19 mouse cellular contexts compared by ENCODE assay signal in genomic region chr4:139064831-139065230, GRCm38 (mm10). TPM values are rescaled to one million over a fixed set of nuclear protein-coding genes. Genes with fewer than 3 reads are reported as not detected.
"Had no signal": no experiment of that assay in that cellular context is flagged by ENCODE, and none has a peak within 500 bp of the region (broad histone marks: within the 10 kb centered on the region; RNA-seq: fewer than 3 reads in every experiment).

No protein-coding gene starts in this region.

- H3K9me3 ChIP-seq: neural tube, embryonic 15.5 days; stomach, embryonic 15.5 days had no signal

- H3K4me3 ChIP-seq: neural tube, embryonic 15.5 days; stomach, embryonic 15.5 days had no signal

- H3K27me3 ChIP-seq: stomach, embryonic 15.5 days had no signal

- DNase-seq: retina, postnatal 1 day; right cerebral cortex, adult 18-20 months; right cerebral cortex, postnatal 14 days; right cerebral cortex, postnatal 25 days; right cerebral cortex, postnatal 4 days; spleen, adult 18-20 months; thymus, adult 18-20 months; thymus, adult 2 months; thymus, postnatal 14 days; thymus, postnatal 25 days; thymus, postnatal 36 days; thymus, postnatal 4 days had no signal

- H3K36me3 ChIP-seq: neural tube, embryonic 15.5 days; stomach, embryonic 15.5 days had no signal

- H3K9ac ChIP-seq: neural tube, embryonic 15.5 days; stomach, embryonic 15.5 days had no signal

- H3K4me1 ChIP-seq: stomach, embryonic 15.5 days had no signal

- H3K4me2 ChIP-seq: neural tube, embryonic 15.5 days; stomach, embryonic 15.5 days had no signal

- H3K27ac ChIP-seq: neural tube, embryonic 15.5 days; stomach, embryonic 15.5 days; stomach, postnatal 0 days had no signal

RNA-seq across cellular contexts. Expression of gene Htr6, which starts 10.5 kb away (rescaled TPM):
- polyA plus RNA-seq: spleen, adult 2 months; stomach, embryonic 14.5 days; stomach, embryonic 15.5 days; stomach, embryonic 16.5 days; stomach, postnatal 0 days; thymus, adult 2 months; thymus, postnatal 0 days had no signal
